Comparison of ENCODE assay signal across 15 mouse cellular contexts in genomic region chr17:78481682-78482081, GRCm38 (mm10). TPM values are rescaled to one million over a fixed set of nuclear protein-coding genes. Genes with fewer than 3 reads are reported as not detected.
"Had no signal": no experiment of that assay in that cellular context is flagged by ENCODE, and none has a peak within 500 bp of the region (broad histone marks: within the 10 kb centered on the region; RNA-seq: fewer than 3 reads in every experiment).

No protein-coding gene starts in this region.

- H3K27ac ChIP-seq: layer of hippocampus, adult 2 months; liver, embryonic 13.5 days had no signal

- H3K27me3 ChIP-seq: liver, embryonic 13.5 days; megakaryocyte, embryonic 14.5 days had no signal

- H3K9me3 ChIP-seq: liver, embryonic 13.5 days had no signal

- H3K4me2 ChIP-seq: liver, embryonic 13.5 days; midbrain, embryonic 11.5 days had no signal

- H3K9ac ChIP-seq: liver, embryonic 13.5 days had no signal

- H3K36me3 ChIP-seq: liver, embryonic 13.5 days had no signal

- DNase-seq: kidney, adult 9 months; kidney, postnatal 14 days; layer of hippocampus, adult 9-11 months; liver, embryonic 13.5 days; lung, adult 2 months; midbrain, embryonic 14.5 days; thymus, adult 18-20 months; thymus, postnatal 36 days had no signal

- H3K4me3 ChIP-seq: layer of hippocampus, adult 2 months; liver, embryonic 13.5 days; megakaryocyte, embryonic 14.5 days had no signal

- H3K4me1 ChIP-seq: liver, embryonic 13.5 days; megakaryocyte, embryonic 14.5 days had no signal

- ATAC-seq: intestine, postnatal 0 days; lung, postnatal 0 days had no signal

RNA-seq across cellular contexts. Expression of gene Vit, which starts 26.2 kb away (rescaled TPM):
- polyA plus RNA-seq: limb, embryonic 11.5 days; liver, adult 2 months had no signal
